Mouse (Mus musculus) lung, adult 2 months (tissue): ENCODE results near the gene Ppl.

Source experiments
- CTCF ChIP-seq: fragments of 200-500 bp; IDR thresholded peaks from 2 replicates; pipeline ENCODE4 v1.5.1; 2011; ENCODE audit warnings: mild to moderate bottlenecking, low read length, control low read depth; ENCODE audit not compliant: insufficient read depth
- POLR2A ChIP-seq: fragments of 200-500 bp; IDR thresholded peaks from 2 replicates; pipeline ENCODE4 v1.6.1; 2011; ENCODE audit warnings: low read depth, mild to moderate bottlenecking, control low read depth, low read length, borderline replicate concordance; ENCODE audit errors: extremely low read depth

- TF ChIP-seq POLR2A: no peak
- no peak for TF ChIP-seq CTCF
These were observed 40.4 kb upstream of the Ppl start for GRCm38 (mm10) chr16:5172636-5173035.
